Mouse (Mus musculus) right cerebral cortex, postnatal 14 days (tissue): ENCODE measurements around the gene Ctf2.
"Not testable (repeated sequence)": the region's sequence is repeated elsewhere in the genome, so short reads cannot be mapped to it uniquely, and the experiment has no call there.

ENCODE experiments used
- DNase-seq: peaks from one replicate; pipeline ENCODE4 v3.0.0; 2022

Gene Ctf2

GRCm38 (mm10) chr7:127732066-127732465, at the start of gene Ctf2:
TSS of gene Ctf2 (minus strand) at chr7:127732166.
- not testable (repeated sequence) for DNase-seq

DNA sequence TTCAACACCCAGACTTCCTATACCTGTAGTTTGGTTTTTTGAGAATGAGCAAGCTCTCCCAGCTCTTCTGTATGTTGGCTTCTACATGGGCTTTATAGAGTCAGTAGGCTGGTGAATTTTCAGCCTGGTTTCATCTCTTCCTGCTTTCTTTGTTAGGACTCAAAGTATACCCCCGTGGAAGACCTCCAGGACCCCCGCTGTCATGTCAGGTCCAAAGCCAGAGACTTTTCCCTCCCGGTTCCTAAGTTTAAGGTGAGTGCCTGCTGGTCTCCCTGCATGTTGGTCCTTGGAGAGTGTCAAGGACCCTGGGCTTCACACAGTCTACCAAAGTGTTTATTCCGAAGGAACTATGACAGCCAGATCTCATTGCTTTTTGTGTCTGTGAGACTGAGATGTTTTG, 46.4 kb upstream of the Ctf2 start:
- no peak for DNase-seq

- DNase-seq = peak; percentile 60
Observed at GRCm38 (mm10) chr7:127777474-127778266, 45.7 kb upstream of the Ctf2 start.

DNA sequence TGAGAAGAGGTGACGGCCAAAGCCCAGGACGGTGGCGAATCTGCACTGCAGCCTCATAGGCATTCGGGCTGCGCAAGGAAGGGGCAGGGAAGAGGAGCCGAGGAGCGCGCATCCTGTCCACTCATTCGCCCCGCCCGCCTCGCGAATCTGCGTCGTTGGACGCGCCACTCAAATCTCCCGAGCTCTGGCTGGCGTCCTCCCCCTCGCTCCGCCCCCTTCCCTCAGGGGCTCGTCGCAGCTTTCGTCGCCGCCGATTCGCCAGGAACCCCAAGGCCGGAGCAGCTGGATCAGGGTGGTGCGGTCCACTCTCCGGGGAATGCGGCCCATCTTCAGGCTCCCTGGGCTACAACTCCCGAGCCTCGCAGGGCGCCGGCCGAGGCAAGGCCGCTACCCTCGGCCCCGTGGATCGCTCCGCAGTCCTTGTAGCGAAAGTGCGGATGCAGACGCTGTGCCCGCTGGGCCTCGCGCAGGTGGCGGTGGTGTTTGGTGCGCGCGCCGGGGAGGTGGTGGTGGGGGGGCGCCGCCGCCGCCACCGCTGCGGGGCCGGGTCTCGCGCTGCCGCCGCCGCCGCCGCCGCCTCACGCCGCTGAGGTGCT, 45.0 kb upstream of the Ctf2 start:
- DNase-seq = peak; percentile 97

GRCm38 (mm10) chr7:127776426-127776825, 44.5 kb upstream of the Ctf2 start, which contains the start of gene Setd1a:
TSS of gene Setd1a (plus strand) at chr7:127776670.
- DNase-seq = peak; percentile 91

DNA sequence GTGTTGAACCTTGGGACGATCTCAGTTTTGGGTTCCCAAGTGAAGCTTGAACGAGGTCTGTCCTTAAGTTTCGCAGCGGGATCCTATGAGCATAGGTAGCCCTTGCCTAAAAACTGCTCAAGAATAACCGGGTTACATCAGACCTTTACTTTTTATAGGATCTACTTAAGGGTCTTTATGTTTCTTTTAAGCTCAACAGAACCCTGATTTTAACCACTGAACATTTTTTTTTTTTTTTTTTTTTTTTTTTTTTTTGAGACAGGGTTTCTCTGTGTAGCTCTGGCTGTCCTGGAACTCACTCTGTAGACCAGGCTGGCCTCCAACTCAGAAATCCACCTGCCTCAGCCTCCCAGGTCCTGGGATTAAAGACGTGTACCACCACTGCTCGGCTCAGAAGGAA, 43.9 kb upstream of the Ctf2 start:
- not testable (repeated sequence) for DNase-seq

GRCm38 (mm10) chr7:127773664-127774384, 41.9 kb upstream of the Ctf2 start:
- DNase-seq = peak; percentile 76

- no peak for DNase-seq
Observed at GRCm38 (mm10) chr7:127772557-127772956, 40.6 kb upstream of the Ctf2 start.

DNA sequence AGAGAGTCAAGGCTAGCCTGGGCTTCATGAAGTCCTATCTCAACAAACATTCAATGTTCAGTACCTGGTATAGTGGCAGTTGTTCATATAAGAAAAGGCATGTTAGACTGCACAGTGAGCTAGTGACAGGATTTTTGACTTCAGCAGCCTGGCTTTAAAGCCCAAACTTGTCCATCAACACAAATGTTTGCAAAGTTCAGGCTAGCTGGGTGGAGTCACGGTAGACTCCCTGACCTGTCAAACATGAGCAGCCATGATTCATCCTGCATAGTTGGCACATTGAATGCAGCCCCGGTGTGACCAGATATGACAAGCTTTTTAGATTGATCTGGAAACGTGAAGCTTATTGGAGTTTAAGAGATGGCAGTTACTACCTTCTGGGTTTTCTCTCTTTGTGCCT, 40.1 kb upstream of the Ctf2 start:
- no peak for DNase-seq

DNA sequence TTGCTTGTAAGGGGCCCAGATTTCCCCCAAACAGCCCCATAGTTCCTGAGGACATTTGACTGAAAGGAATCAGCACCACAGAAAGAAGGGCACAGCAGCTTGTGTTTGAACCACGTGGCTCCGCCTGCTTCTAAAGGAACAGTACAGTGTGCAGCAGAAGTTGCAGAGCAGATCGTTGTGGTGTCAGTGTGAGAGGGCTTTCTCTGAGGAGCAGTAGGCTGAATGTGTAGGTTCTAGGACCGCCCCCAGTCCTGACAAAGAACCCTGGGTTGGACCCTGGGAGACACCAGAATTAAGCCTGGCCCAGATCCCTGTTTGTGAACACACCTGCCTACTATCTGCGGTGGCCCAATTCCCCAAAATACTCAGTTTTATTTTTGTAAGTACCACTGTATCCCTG, 39.3 kb upstream of the Ctf2 start:
- no peak for DNase-seq

DNA sequence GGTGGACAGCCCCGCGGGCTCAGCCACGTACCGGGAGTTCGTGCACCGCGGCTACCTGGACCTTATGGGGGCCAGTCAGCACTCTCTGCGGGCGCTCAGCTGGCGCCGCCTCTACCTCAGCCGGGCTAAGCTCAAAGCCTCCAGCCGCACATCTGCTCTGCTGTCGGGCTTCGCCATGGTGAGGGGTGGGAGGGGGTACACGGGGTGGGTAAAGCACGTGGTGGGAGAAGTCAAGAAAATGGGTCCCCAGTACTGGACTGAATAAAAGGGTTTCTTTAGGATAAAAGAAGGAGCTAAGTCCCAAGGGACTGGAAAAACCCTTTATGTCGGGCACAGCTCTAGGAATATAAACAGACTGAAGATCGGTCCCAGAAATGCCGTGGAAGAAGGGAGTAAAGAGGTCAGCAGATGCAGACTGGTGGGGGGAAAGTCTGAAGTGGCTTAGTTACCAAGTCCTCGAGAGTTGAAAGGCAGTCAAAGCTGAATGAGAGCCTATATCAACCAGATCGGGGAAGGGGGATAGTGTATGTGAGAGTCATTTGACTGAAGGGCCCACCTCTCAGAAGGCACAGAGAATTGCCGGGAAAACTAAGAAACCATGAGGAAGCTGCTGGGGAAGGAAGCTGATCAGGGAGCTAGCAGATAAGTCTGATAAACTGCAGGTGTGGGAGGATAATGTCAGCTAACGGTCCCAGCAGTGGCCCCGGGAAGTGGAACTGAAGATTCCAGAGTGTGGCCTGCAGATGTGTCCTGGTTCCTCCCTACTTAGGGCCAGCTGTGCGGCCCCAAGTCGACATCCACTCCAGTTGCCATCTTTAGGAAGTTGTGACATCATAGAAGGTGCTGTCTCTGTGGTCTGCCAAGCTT, 38.3 kb upstream of the Ctf2 start:
- DNase-seq = no peak

- peak; percentile 84 for DNase-seq
Observed at GRCm38 (mm10) chr7:127769651-127770038, 37.7 kb upstream of the Ctf2 start, which contains the start of gene Orai3. TSS of gene Orai3 (plus strand) at chr7:127769815.

GRCm38 (mm10) chr7:127768997-127769593, 37.1 kb upstream of the Ctf2 start:
- DNase-seq = peak; percentile 93

DNA sequence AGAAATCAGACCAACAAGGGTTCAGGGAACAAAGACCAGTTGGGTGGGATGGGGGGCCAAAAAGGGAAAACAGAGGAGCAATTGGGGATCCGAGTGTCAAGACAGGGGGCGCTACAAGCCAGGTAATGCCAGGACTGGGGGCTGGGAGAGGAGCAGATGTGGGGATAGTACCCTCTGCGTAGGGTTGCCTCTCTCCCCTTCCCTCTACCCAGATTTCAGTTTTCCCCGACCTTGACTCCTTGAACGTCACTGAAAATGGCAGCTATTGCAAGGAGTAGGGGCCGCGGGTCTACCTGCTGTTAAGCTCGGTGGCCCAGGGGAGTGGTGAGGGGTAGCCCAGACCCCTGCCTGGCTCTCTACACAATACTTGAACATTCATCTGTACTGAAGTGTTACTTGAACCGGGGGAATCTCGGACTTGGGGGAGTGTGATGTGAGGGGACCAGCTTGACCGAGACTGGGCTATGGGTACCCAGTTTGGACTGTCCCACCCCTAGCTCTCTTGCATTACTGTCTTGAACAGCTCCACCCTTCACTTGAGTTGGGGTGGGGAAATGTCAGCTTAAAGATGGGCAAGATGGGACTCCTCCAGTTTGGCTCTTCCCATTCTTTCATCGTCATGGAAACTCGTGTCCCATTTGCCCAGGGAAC, 36.5 kb upstream of the Ctf2 start:
- DNase-seq = no peak

DNA sequence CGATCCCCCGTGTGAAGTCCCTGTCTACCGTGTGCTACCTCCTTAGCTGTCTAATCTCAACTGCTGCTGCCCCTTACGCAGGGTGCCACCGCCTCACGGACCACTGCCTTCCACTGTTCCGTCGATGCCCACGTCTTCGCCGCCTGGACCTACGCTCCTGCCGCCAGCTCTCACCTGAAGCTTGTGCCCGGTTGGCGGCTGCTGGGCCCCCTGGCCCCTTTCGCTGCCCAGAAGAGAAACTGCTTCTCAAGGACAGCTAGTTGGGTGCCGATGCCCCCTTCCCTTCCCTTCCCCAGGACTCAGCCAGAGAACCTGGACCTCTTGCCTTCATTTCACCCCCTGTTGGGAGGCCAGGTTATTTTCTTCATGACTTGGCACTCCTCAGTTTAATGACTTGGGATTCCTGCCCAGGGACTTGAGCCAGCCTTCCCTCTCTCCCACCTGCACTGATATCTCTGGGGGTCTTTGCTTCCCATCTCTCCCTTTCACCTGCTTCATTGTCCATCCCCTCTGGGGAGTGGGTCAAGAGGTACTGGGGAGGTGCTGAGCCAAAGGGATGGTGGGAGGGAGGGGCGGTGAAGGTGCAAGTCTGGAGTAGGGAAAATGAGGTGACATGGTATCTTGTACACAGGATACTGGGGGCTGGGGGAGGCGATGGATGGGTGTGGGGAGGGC, 35.8 kb upstream of the Ctf2 start:
- DNase-seq = no peak

DNA sequence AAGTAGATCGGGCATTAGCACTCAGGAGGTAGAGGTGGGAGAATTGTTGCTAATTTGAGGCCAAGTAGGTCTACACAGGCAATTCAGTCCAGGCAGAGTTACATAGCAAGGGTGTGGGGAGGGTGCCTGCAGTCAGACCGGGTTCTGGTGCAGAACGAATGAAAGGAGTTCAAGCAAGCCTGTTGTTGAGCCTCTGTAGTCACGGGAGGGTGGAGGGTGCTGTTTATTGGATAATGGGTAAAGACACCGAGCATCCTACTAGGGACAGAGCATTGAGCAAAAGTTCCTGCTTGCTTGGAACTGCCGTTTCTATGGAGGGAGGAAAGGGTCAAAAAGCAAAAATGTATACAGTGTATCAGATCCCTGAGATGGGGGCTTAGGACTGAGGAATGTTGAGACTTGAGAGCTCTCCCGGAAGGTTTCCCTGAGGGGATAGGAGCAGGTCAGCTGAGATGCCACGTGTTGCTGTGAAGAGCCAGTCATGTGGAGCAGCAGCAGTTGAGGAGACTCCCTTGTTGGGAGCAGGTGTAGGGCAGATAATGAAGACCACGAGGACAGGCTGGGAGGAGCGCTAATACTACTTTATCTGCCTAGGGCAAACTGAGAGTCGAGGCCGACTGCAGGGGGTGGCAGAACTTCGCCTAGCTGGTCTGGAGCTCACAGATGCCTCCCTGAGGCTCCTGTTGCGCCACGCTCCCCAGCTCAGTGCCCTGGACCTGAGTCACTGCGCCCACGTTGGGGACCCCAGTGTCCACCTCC, 35.1 kb upstream of the Ctf2 start:
- DNase-seq = no peak

DNA sequence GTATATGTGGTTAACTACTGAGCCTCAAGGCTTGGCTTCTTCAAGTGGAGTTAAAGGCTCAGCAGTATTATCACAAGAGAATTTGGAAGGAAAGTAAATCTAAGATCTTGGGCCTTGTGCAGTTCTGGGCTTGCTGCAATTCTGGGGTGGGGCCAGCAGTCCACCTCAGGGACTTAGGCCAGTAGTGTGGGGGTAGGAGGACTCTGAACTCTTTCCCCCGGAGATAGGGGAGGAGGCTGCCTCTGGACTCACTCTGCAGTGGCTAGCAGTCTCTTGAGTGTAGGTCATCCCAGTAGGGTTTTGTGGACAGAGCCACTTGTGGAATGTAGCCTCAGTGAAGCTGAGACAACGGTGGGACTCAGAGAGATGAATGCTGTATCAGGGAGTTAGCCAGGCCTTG, 33.8 kb upstream of the Ctf2 start:
- no peak for DNase-seq

DNA sequence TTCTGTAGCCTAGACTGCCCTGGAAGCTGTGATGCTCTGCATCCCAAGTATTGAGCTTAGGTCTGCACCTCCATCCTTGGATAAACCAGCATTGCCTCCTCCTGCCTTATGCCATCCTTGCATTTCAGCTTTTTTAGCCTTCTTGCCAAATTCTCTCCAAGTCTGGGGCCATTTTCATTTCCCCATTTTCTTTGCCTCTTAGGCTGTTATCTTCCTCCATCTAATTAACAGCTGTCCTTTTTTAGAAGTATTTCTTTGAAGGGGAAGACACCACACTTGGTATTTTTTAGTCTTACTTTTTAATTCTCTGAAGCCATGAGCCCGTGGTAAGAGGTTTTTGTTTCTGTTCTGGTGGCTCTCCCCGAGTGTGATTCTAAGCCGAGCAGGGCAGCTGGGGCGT, 31.7 kb upstream of the Ctf2 start:
- no peak for DNase-seq

DNA sequence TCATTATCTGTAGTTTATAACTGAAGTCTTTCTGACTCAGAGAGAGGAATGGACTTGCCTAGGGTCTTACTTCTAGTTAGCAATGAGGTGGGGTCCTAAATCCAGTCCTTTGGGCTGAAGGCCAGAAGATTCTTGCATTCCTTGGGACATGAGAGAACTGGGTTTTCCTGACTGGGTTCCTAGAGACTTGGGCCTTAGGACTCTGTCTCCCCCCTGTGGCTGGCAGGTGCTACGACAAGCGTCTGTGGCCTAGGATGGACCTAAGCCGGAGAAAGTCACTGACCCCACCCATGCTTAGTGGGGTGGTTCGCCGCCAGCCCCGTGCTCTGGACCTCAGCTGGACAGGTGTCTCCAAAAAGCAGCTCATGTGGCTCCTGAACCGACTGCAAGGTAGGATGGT, 29.1 kb upstream of the Ctf2 start:
- peak; percentile 52 for DNase-seq

DNA sequence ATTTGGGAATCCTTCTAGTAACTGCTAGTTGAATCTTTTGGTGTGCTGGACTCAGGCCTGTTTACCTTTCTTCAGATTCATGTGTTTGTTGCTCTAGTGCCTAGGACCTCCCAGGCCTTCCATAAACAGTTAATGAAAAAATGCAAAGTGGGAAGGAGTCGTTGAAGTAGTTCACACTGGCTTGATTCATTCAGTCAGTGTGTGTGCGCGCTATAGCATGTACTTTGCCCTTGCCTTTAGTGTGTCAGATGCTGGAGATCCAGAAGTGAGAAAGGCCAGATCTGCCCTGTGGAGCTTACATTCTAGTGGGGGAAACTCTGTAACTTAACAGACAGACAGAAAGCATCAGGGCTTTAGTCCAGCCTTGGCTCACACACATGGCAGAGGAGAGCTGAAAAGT, 28.5 kb upstream of the Ctf2 start:
- no peak for DNase-seq

GRCm38 (mm10) chr7:127759716-127760115, 27.8 kb upstream of the Ctf2 start:
- no peak for DNase-seq
